Mouse (Mus musculus) lung, postnatal 0 days (tissue): ENCODE results near the gene Gna11.

Experiments
- CTCF ChIP-seq: IDR thresholded peaks from 2 replicates; pipeline ENCODE4 v1.5.1; 2016; ENCODE audit warnings: antibody characterized with exemption, mild to moderate bottlenecking
- EP300 ChIP-seq: IDR thresholded peaks from 2 replicates; pipeline ENCODE4 v1.6.1; 2016; ENCODE audit warnings: antibody characterized with exemption, mild to moderate bottlenecking, control low read depth

- TF ChIP-seq CTCF (no peak), EP300 (no peak)
Measured at GRCm38 (mm10) chr10:81517227-81517626, 27.8 kb downstream of the Gna11 start.
